Mouse (Mus musculus): ENCODE measurements around the gene Bicra. TPM values are rescaled to one million over a fixed set of nuclear protein-coding genes. Genes with fewer than 3 reads are reported as not detected.

Gene Bicra
- polyA plus RNA-seq, 1 experiment from 2014 or later = 10.7 TPM

GRCm38 (mm10) chr7:16004177-16004856, 43.4 kb downstream of the Bicra start:
- Histone ChIP-seq H3K4me1 (replicated peaks) (peaks cover 13% of the 10 kb centered on the region; the same call in 1 of the 2 replicates), H3K27ac (peak overlapping the region; percentile 25; the same call in 1 of the 2 replicates), H3K27me3 (ENCODE audit: insufficient read depth, poor library complexity, severe bottlenecking) (no peaks in the 10 kb centered on the region), H3K9me3 (no peaks in the 10 kb centered on the region), H3K36me3 (peaks cover 48% of the 10 kb centered on the region), H3K4me3 (no peak overlapping the region)
- 50% methylated on average over 12 of the region's 12 CpGs for WGBS
- peak; percentile 21 for DNase-seq (ENCODE audit: low spot score)

GRCm38 (mm10) chr7:16003032-16003431, 44.7 kb downstream of the Bicra start:
- Histone ChIP-seq H3K36me3 (peaks cover 54% of the 10 kb centered on the region), H3K4me3 (no peak overlapping the region), H3K4me1 (replicated peaks) (peaks cover 13% of the 10 kb centered on the region; the same call in 1 of the 2 replicates), H3K27me3 (ENCODE audit: insufficient read depth, poor library complexity, severe bottlenecking) (no peaks in the 10 kb centered on the region), H3K27ac (no peak overlapping the region), H3K9me3 (no peaks in the 10 kb centered on the region)
- 93% methylated on average over 4 of the region's 4 CpGs for WGBS
- DNase-seq (ENCODE audit: low spot score) = no peak

- no peak for DNase-seq (ENCODE audit: low spot score)
- Histone ChIP-seq H3K27ac (no peak overlapping the region), H3K36me3 (peaks cover 56% of the 10 kb centered on the region), H3K4me1 (replicated peaks) (peaks cover 13% of the 10 kb centered on the region; the same call in 1 of the 2 replicates), H3K27me3 (ENCODE audit: insufficient read depth, poor library complexity, severe bottlenecking) (no peaks in the 10 kb centered on the region), H3K9me3 (no peaks in the 10 kb centered on the region), H3K4me3 (no peak overlapping the region)
- 93% methylated on average over 5 of the region's 5 CpGs for WGBS
Observed at GRCm38 (mm10) chr7:16002171-16002570, 45.5 kb downstream of the Bicra start.

- 95% methylated on average over 1 of the region's 1 CpGs for WGBS
- DNase-seq (ENCODE audit: low spot score) = no peak
Observed at GRCm38 (mm10) chr7:16001691-16002090, 46.0 kb downstream of the Bicra start.

GRCm38 (mm10) chr7:15993789-15994188, 53.9 kb downstream of the Bicra start:
- H3K9me3 ChIP-seq = no peaks in the 10 kb centered on the region
- WGBS = 95% methylated on average over 4 of the region's 4 CpGs
- H3K27ac ChIP-seq = no peak overlapping the region
- peaks cover 96% of the 10 kb centered on the region for H3K36me3 ChIP-seq
- DNase-seq (ENCODE audit: low spot score) = no peak
- no peaks in the 10 kb centered on the region for H3K4me1 ChIP-seq (replicated peaks)
- no peaks in the 10 kb centered on the region for H3K27me3 ChIP-seq (ENCODE audit: insufficient read depth, poor library complexity, severe bottlenecking)
- H3K4me3 ChIP-seq = no peak overlapping the region

More at GRCm38 (mm10) chr7:16001691-16002090, 46.0 kb downstream of the Bicra start:
- Histone ChIP-seq H3K9me3 (no peaks in the 10 kb centered on the region), H3K36me3 (peaks cover 56% of the 10 kb centered on the region), H3K4me1 (replicated peaks) (peaks cover 13% of the 10 kb centered on the region; the same call in 1 of the 2 replicates), H3K4me3 (no peak overlapping the region), H3K27ac (no peak overlapping the region), H3K27me3 (ENCODE audit: insufficient read depth, poor library complexity, severe bottlenecking) (no peaks in the 10 kb centered on the region)

GRCm38 (mm10) chr7:15993152-15993551, 54.6 kb downstream of the Bicra start:
- no peak overlapping the region for H3K4me3 ChIP-seq
- no peaks in the 10 kb centered on the region for H3K9me3 ChIP-seq
- 88% methylated on average over 3 of the region's 3 CpGs for WGBS
- H3K27ac ChIP-seq = no peak overlapping the region
- H3K36me3 ChIP-seq = peaks cover 100% of the 10 kb centered on the region
- DNase-seq (ENCODE audit: low spot score) = no peak
- H3K27me3 ChIP-seq (ENCODE audit: insufficient read depth, poor library complexity, severe bottlenecking) = no peaks in the 10 kb centered on the region
- no peaks in the 10 kb centered on the region for H3K4me1 ChIP-seq (replicated peaks)

- H3K27me3 ChIP-seq (ENCODE audit: insufficient read depth, poor library complexity, severe bottlenecking) = no peaks in the 10 kb centered on the region
- DNase-seq (ENCODE audit: low spot score) = no peak
- H3K36me3 ChIP-seq = peaks cover 100% of the 10 kb centered on the region
- no peak overlapping the region for H3K27ac ChIP-seq
- H3K4me1 ChIP-seq (replicated peaks) = no peaks in the 10 kb centered on the region
- 92% methylated on average over 3 of the region's 3 CpGs for WGBS
- no peaks in the 10 kb centered on the region; the same call in 1 of the 2 replicates for H3K9me3 ChIP-seq
- H3K4me3 ChIP-seq = no peak overlapping the region
Observed at GRCm38 (mm10) chr7:15991764-15992163, 56.0 kb downstream of the Bicra start.

- Histone ChIP-seq H3K27me3 (ENCODE audit: insufficient read depth, poor library complexity, severe bottlenecking) (no peaks in the 10 kb centered on the region), H3K27ac (no peak overlapping the region), H3K9me3 (no peaks in the 10 kb centered on the region; the same call in 1 of the 2 replicates), H3K4me3 (no peak overlapping the region), H3K4me1 (replicated peaks) (no peaks in the 10 kb centered on the region), H3K36me3 (peaks cover 90% of the 10 kb centered on the region)
- DNase-seq (ENCODE audit: low spot score) = no peak
- 91% methylated on average over 16 of the region's 16 CpGs for WGBS
Observed at GRCm38 (mm10) chr7:15987661-15988356, 59.9 kb downstream of the Bicra start.

GRCm38 (mm10) chr7:15982729-15983407, 64.9 kb downstream of the Bicra start:
- Histone ChIP-seq H3K4me3 (no peak overlapping the region), H3K9me3 (peaks cover 8% of the 10 kb centered on the region; the same call in 1 of the 2 replicates), H3K27ac (no peak overlapping the region), H3K36me3 (peaks cover 90% of the 10 kb centered on the region), H3K27me3 (ENCODE audit: insufficient read depth, poor library complexity, severe bottlenecking) (no peaks in the 10 kb centered on the region), H3K4me1 (replicated peaks) (no peaks in the 10 kb centered on the region)
- 56% methylated on average over 4 of the region's 4 CpGs for WGBS
- DNase-seq (ENCODE audit: low spot score) = no peak

- Histone ChIP-seq H3K27ac (no peak overlapping the region), H3K27me3 (ENCODE audit: insufficient read depth, poor library complexity, severe bottlenecking) (no peaks in the 10 kb centered on the region), H3K36me3 (peaks cover 90% of the 10 kb centered on the region), H3K9me3 (peaks cover 8% of the 10 kb centered on the region; the same call in 1 of the 2 replicates), H3K4me1 (replicated peaks) (no peaks in the 10 kb centered on the region), H3K4me3 (no peak overlapping the region)
- no peak for DNase-seq (ENCODE audit: low spot score)
- WGBS = 85% methylated on average over 4 of the region's 4 CpGs
Observed at GRCm38 (mm10) chr7:15981538-15981937, 66.2 kb downstream of the Bicra start.

GRCm38 (mm10) chr7:15980246-15980645, 67.5 kb downstream of the Bicra start:
- Histone ChIP-seq H3K27me3 (ENCODE audit: insufficient read depth, poor library complexity, severe bottlenecking) (no peaks in the 10 kb centered on the region), H3K9me3 (peaks cover 8% of the 10 kb centered on the region; the same call in 1 of the 2 replicates), H3K36me3 (peaks cover 88% of the 10 kb centered on the region), H3K27ac (no peak overlapping the region), H3K4me3 (no peak overlapping the region), H3K4me1 (replicated peaks) (no peaks in the 10 kb centered on the region)
- DNase-seq (ENCODE audit: low spot score) = no peak
- 90% methylated on average over 8 of the region's 8 CpGs for WGBS

- H3K4me3 ChIP-seq = no peak overlapping the region
- H3K9me3 ChIP-seq = peaks cover 8% of the 10 kb centered on the region; the same call in 1 of the 2 replicates
- H3K4me1 ChIP-seq (replicated peaks) = no peaks in the 10 kb centered on the region
- H3K36me3 ChIP-seq = peaks cover 98% of the 10 kb centered on the region
- peak; percentile 43 for DNase-seq (ENCODE audit: low spot score)
- 75% methylated on average over 4 of the region's 4 CpGs for WGBS
- no peak overlapping the region for H3K27ac ChIP-seq
- no peaks in the 10 kb centered on the region for H3K27me3 ChIP-seq (ENCODE audit: insufficient read depth, poor library complexity, severe bottlenecking)
Observed at GRCm38 (mm10) chr7:15975904-15976303, 71.8 kb downstream of the Bicra start.
